Mouse (Mus musculus): ENCODE results near the gene Rnf126.

DNA sequence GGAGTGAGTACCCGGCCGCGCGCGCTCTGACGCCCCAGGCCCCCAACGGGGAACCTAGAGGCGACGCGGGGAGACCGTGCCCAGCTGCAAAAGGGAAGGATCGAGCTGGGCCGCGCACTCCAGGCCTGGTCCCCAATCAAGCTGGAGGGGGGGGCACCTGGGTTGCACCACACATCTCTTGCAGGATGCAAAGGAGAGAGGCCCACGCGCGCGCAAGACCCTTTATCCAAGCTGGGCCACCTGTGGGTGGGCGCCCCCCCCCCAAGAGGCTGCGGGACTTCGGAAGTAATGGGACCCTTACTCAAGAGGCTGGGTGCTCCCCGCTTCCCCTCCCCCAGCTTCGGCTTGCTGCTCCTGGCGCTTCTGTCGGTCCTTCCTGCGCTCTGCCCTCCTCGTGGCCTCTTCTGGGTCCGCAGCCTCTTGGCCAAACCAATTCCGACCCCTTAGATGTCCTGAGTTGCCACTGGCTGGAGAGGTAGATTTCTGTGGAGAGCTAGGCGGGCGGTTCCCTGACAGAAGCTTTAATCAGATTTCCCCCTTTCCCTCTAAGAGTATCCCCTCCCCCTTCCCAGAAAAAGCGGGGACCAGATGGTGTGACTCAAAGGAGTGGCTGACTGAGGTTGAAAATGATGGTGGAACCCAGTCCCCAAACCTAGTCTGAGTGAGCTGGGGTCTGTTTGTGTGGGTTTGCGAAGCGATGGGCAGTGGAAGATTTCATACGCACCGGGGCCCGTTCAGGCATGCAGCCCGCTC is 27.2 kb upstream of the Rnf126 start:
- TF ChIP-seq CTCF (IDR thresholded peaks at IDR 0.05; ENCODE audit: borderline replicate concordance, insufficient read depth, low read length) = no peak
- TF ChIP-seq POLR2A (IDR thresholded peaks at IDR 0.05; ENCODE audit: low read depth, low read length) = no peak; the same call in 1 of the 2 replicates

Measured in embryonic fibroblast, embryonic 13.5 days (primary cell).